Mouse (Mus musculus): Measurements from ENCODE around the gene Rsu1. TPM values are rescaled to one million over a fixed set of nuclear protein-coding genes. Genes with fewer than 3 reads are reported as not detected.
"Not testable (repeated sequence)": the region's sequence is repeated elsewhere in the genome, so short reads cannot be mapped to it uniquely, and the experiment has no call there.

Rsu1 gene
- polyA plus RNA-seq, 1 experiment from 2014 or later: 172 TPM

- no peaks in the 10 kb centered on the region for H3K4me1 ChIP-seq (ENCODE audit: control insufficient read depth, insufficient read depth, low read length)
These were observed 82.3 kb downstream of the Rsu1 start for GRCm38 (mm10) chr2:13188831-13189495.

DNA sequence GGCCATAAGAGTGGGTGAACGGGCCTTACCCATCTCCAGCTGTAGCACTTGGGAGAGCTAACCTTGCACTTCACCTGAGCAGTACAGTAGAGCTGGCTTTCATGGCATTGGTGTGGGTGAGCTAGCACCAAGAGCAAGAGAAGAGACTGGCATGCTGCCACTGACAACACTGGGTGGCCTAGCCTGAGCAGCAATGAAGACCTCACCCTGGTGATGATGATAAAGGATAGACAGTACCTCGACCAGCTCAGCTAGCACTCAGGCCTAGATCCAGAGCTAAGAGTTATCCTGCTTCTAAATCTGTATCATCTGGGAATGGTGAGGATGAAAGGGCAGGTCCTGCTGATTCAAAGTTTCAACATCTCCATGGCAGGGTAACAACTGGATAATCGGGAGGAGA lies 88.1 kb downstream of the Rsu1 start:
- no peaks in the 10 kb centered on the region for H3K36me3 ChIP-seq (ENCODE audit: control insufficient read depth, insufficient read depth, low read length)
- H3K4me2 ChIP-seq (replicated peaks; ENCODE audit: low read depth, low read length): no peak overlapping the region
- H3K4me3 ChIP-seq (ENCODE audit: low read depth, low read length): no peak overlapping the region
- H3K27ac ChIP-seq (ENCODE audit: low read length): no peak overlapping the region
- H3K9ac ChIP-seq (replicated peaks; ENCODE audit: low read depth, low read length): no peak overlapping the region
- no peaks in the 10 kb centered on the region for H3K9me3 ChIP-seq (ENCODE audit: control insufficient read depth, low read depth, low read length)
- WGBS: 86% methylated on average over 3 of the region's 3 CpGs
- H3K27me3 ChIP-seq (ENCODE audit: control insufficient read depth, insufficient read depth, low read length): no peaks in the 10 kb centered on the region
- ATAC-seq (ENCODE audit: insufficient number of reproducible peaks, insufficient read depth, low FRiP score, low read depth): no peak
- H3K4me1 ChIP-seq (ENCODE audit: control insufficient read depth, insufficient read depth, low read length): no peaks in the 10 kb centered on the region

More at GRCm38 (mm10) chr2:13188831-13189495, 82.3 kb downstream of the Rsu1 start:
- Histone ChIP-seq H3K36me3 (ENCODE audit: control insufficient read depth, insufficient read depth, low read length) (no peaks in the 10 kb centered on the region), H3K9ac (replicated peaks; ENCODE audit: low read depth, low read length) (no peak overlapping the region), H3K4me3 (ENCODE audit: low read depth, low read length) (no peak overlapping the region), H3K27ac (ENCODE audit: low read length) (no peak overlapping the region), H3K27me3 (ENCODE audit: control insufficient read depth, insufficient read depth, low read length) (no peaks in the 10 kb centered on the region), H3K4me2 (replicated peaks; ENCODE audit: low read depth, low read length) (no peak overlapping the region), H3K9me3 (ENCODE audit: control insufficient read depth, low read depth, low read length) (no peaks in the 10 kb centered on the region)
- WGBS: 89% methylated on average over 11 of the region's 11 CpGs
- ATAC-seq (ENCODE audit: insufficient number of reproducible peaks, insufficient read depth, low FRiP score, low read depth): no peak

DNA sequence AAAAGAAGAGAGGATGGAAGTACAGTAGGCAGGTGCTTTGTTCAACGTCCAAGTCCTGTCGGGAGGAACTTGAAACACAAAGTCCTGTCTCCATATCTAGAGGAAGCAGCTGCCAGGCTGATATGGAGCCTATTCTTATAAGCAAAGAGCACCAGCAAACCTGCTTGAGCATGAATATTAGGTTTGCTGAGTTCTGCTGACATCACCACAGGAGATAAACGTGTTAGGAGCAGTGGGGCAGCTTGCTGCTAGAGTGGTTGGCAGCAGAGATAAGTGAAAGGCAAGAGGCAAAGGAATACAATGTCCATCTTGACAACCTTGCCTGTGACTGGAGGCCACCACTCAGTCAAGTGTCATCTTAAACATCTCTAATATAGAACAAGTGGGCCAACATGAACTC lies 89.3 kb downstream of the Rsu1 start:
- not testable (repeated sequence) for H3K4me3 ChIP-seq (ENCODE audit: low read depth, low read length); H3K9me3 ChIP-seq (ENCODE audit: control insufficient read depth, low read depth, low read length); H3K27me3 ChIP-seq (ENCODE audit: control insufficient read depth, insufficient read depth, low read length); H3K9ac ChIP-seq (replicated peaks; ENCODE audit: low read depth, low read length); H3K36me3 ChIP-seq (ENCODE audit: control insufficient read depth, insufficient read depth, low read length); ATAC-seq (ENCODE audit: insufficient number of reproducible peaks, insufficient read depth, low FRiP score, low read depth); H3K27ac ChIP-seq (ENCODE audit: low read length); H3K4me2 ChIP-seq (replicated peaks; ENCODE audit: low read depth, low read length); H3K4me1 ChIP-seq (ENCODE audit: control insufficient read depth, insufficient read depth, low read length)
- WGBS: no CpG with 5 or more reads among the region's 3 CpGs

DNA sequence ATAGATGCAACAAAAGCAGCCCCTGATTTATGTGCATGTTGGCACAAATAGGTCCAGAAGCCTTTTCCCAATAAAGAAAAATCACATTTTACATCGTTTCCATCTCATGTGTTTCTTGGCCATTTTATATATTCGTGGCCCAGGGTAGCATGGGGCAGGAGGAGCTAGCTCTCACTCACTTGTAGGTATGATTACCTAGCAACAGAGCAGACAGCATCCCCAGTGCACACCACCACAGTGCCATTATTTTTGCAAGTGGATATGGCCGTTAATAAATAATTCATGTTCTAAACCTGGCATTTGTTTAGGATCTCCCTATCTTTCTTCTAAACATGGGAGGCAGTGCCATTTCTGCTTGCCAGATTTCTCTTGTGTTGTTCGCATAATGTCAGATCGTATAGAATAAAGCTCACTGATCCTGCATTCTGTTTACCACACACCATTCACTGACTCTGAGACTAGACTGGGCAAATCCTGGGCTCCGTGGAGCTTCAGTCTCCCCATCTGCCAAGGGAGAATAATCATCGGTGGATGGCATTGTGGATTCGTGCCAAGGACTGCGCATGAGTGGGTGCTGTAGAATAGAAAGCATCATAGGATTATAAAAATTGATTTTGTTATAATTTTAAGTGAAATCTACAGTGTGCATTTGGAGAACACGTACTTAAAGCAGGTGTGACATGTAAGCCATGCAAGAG lies 93.4 kb downstream of the Rsu1 start:
- Histone ChIP-seq H3K27me3 (ENCODE audit: control insufficient read depth, insufficient read depth, low read length) (no peaks in the 10 kb centered on the region), H3K4me3 (ENCODE audit: low read depth, low read length) (no peak overlapping the region), H3K4me1 (ENCODE audit: control insufficient read depth, insufficient read depth, low read length) (no peaks in the 10 kb centered on the region), H3K4me2 (replicated peaks; ENCODE audit: low read depth, low read length) (no peak overlapping the region), H3K27ac (ENCODE audit: low read length) (no peak overlapping the region), H3K9ac (replicated peaks; ENCODE audit: low read depth, low read length) (no peak overlapping the region), H3K9me3 (ENCODE audit: control insufficient read depth, low read depth, low read length) (no peaks in the 10 kb centered on the region), H3K36me3 (ENCODE audit: control insufficient read depth, insufficient read depth, low read length) (no peaks in the 10 kb centered on the region)
- WGBS: 89% methylated on average over 10 of the region's 10 CpGs
- ATAC-seq (ENCODE audit: insufficient number of reproducible peaks, insufficient read depth, low FRiP score, low read depth): no peak

GRCm38 (mm10) chr2:13176304-13176620 lies 95.0 kb downstream of the Rsu1 start:
- no peak for ATAC-seq (ENCODE audit: insufficient number of reproducible peaks, insufficient read depth, low FRiP score, low read depth)
- WGBS: 76% methylated on average over 4 of the region's 4 CpGs
- Histone ChIP-seq H3K4me3 (ENCODE audit: low read depth, low read length) (no peak overlapping the region), H3K4me2 (replicated peaks; ENCODE audit: low read depth, low read length) (no peak overlapping the region), H3K9me3 (ENCODE audit: control insufficient read depth, low read depth, low read length) (no peaks in the 10 kb centered on the region), H3K36me3 (ENCODE audit: control insufficient read depth, insufficient read depth, low read length) (no peaks in the 10 kb centered on the region), H3K9ac (replicated peaks; ENCODE audit: low read depth, low read length) (no peak overlapping the region), H3K27me3 (ENCODE audit: control insufficient read depth, insufficient read depth, low read length) (no peaks in the 10 kb centered on the region), H3K4me1 (ENCODE audit: control insufficient read depth, insufficient read depth, low read length) (no peaks in the 10 kb centered on the region), H3K27ac (ENCODE audit: low read length) (no peak overlapping the region)

DNA sequence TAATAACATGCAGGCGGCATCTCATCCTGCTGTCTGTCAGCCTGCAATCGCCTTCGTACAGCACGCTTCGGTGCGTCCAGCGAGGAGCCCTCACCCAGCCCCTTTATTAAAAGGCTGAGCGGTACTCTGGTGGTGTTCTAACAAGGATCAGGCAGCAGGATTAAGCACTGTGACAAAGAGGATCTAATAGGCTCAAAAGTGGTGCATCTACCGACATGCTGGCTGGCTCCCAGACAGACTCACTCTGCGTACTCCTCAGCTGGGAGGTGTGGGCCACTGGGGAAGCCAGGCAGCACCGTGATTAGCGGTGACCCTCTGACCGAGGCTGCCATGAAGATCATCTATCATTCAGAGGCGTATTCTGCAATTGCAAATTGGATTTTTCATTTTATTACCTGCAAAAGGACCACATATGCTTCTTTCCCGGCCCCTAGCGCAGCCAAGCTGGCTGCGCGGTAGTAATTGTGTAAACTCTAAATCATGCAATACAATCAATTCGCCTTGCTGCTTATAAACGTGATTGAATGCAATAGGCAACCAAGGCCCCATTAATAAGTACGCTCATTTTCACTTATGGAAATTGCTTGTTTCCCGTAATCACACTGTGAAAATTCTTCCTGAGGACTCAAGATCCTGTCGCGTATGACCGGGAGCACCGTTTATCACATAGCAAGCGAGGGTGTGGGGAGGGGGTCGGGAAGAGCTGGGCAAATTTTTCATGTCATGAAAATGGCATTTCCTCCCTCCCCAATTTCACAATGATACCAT lies 95.5 kb downstream of the Rsu1 start:
- Histone ChIP-seq H3K36me3 (ENCODE audit: control insufficient read depth, insufficient read depth, low read length) (no peaks in the 10 kb centered on the region), H3K4me2 (replicated peaks; ENCODE audit: low read depth, low read length) (no peak overlapping the region), H3K27ac (ENCODE audit: low read length) (no peak overlapping the region), H3K27me3 (ENCODE audit: control insufficient read depth, insufficient read depth, low read length) (no peaks in the 10 kb centered on the region), H3K9ac (replicated peaks; ENCODE audit: low read depth, low read length) (no peak overlapping the region), H3K9me3 (ENCODE audit: control insufficient read depth, low read depth, low read length) (no peaks in the 10 kb centered on the region), H3K4me3 (ENCODE audit: low read depth, low read length) (no peak overlapping the region), H3K4me1 (ENCODE audit: control insufficient read depth, insufficient read depth, low read length) (no peaks in the 10 kb centered on the region)
- 59% methylated on average over 28 of the region's 28 CpGs for WGBS
- no peak for ATAC-seq (ENCODE audit: insufficient number of reproducible peaks, insufficient read depth, low FRiP score, low read depth)

DNA sequence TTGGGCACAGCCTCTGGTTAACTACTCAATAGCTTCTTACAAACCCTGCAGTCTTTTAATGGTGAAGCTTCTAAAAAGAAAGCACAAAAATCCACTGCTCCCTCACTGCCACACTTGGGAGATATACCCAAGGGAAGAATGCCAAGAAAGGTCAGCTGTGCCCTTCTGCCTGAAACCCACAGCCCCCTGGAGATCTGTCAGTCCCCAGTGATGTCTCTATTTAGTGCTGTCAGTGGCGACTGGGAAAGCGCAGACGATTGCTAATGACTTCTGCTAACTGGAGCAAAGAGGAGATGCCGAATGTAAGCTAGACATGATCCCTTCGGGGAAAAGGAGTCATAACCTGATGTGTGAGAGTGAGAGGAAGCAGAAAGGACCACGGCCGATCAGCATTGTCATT lies 96.8 kb downstream of the Rsu1 start:
- Histone ChIP-seq H3K9ac (replicated peaks; ENCODE audit: low read depth, low read length) (no peak overlapping the region), H3K4me1 (ENCODE audit: control insufficient read depth, insufficient read depth, low read length) (no peaks in the 10 kb centered on the region), H3K4me2 (replicated peaks; ENCODE audit: low read depth, low read length) (no peak overlapping the region), H3K4me3 (ENCODE audit: low read depth, low read length) (no peak overlapping the region), H3K9me3 (ENCODE audit: control insufficient read depth, low read depth, low read length) (no peaks in the 10 kb centered on the region), H3K36me3 (ENCODE audit: control insufficient read depth, insufficient read depth, low read length) (no peaks in the 10 kb centered on the region), H3K27ac (ENCODE audit: low read length) (no peak overlapping the region), H3K27me3 (ENCODE audit: control insufficient read depth, insufficient read depth, low read length) (no peaks in the 10 kb centered on the region)
- WGBS: 83% methylated on average over 7 of the region's 7 CpGs
- ATAC-seq (ENCODE audit: insufficient number of reproducible peaks, insufficient read depth, low FRiP score, low read depth): no peak

GRCm38 (mm10) chr2:13170651-13171050 lies 100.6 kb downstream of the Rsu1 start:
- no peak overlapping the region for H3K4me2 ChIP-seq (replicated peaks; ENCODE audit: low read depth, low read length)
- no peaks in the 10 kb centered on the region for H3K27me3 ChIP-seq (ENCODE audit: control insufficient read depth, insufficient read depth, low read length)
- no peak overlapping the region for H3K4me3 ChIP-seq (ENCODE audit: low read depth, low read length)
- ATAC-seq (ENCODE audit: insufficient number of reproducible peaks, insufficient read depth, low FRiP score, low read depth): no peak
- H3K9me3 ChIP-seq (ENCODE audit: control insufficient read depth, low read depth, low read length): no peaks in the 10 kb centered on the region
- no peak overlapping the region for H3K9ac ChIP-seq (replicated peaks; ENCODE audit: low read depth, low read length)
- 93% methylated on average over 5 of the region's 5 CpGs for WGBS
- H3K4me1 ChIP-seq (ENCODE audit: control insufficient read depth, insufficient read depth, low read length): no peaks in the 10 kb centered on the region
- no peak overlapping the region for H3K27ac ChIP-seq (ENCODE audit: low read length)
- H3K36me3 ChIP-seq (ENCODE audit: control insufficient read depth, insufficient read depth, low read length): no peaks in the 10 kb centered on the region
